Mouse (Mus musculus): ENCODE measurements around the gene Obscn. TPM values are rescaled to one million over a fixed set of nuclear protein-coding genes. Genes with fewer than 3 reads are reported as not detected.

Gene Obscn
- total and polyA plus RNA-seq, 3 experiments: 0.09 to 0.13 (median 0.13) TPM

DNA sequence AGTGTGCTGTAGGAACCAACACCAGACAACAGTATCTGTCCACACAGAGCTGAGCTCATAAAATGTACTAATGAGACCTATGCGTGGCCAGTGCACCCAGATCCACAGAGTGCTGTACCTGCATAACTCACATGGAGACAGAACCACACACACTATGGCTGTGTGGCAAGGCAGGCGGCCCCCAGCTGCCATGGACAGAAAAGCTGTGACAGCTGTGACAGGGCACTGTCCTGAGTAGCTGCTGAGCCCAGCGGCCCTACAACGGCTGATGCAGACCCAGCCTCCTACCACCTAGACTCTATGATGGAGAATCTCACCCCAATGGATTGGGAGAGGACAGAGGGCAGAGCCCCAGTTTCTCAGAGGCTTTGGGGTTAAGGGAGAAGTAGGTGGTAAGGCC, 23.4 kb upstream of the Obscn start:
- DNase-seq (ENCODE audit: extremely low read depth): no peak
- H3K79me2 ChIP-seq (replicated peaks; ENCODE audit: control insufficient read depth, extremely low read depth, insufficient read depth, poor library complexity, severe bottlenecking): no peaks in the 10 kb centered on the region
- no peaks in the 10 kb centered on the region for H3K9me3 ChIP-seq (replicated peaks; ENCODE audit: low read length)
- H3K4me3 ChIP-seq (replicated peaks in 1 of 3; ENCODE audit: low read depth in 2 of 3, low read length in 2 of 3, poor library complexity in 1 of 3): peak overlapping the region in 2 of 3 experiments; percentile 0 to 8
- peak overlapping the region; percentile 11; the same call in 1 of the 2 replicates for H3K4me2 ChIP-seq (ENCODE audit: insufficient read depth, low read depth, poor library complexity, severe bottlenecking)
- H3K36me3 ChIP-seq (replicated peaks in 1 of 2; ENCODE audit: control insufficient read depth in 1 of 2, insufficient read depth in 1 of 2, low read length in 1 of 2): peaks cover 11 to 36% of the 10 kb centered on the region in 2 experiments
- no peak for TF ChIP-seq JUND (conservative IDR thresholded peaks at IDR 0.05; ENCODE audit: low read depth, low read length)
- no peak for TF ChIP-seq MEF2A (IDR thresholded peaks at IDR 0.05; ENCODE audit: borderline replicate concordance, low read depth, low read length)
- TF ChIP-seq ZNF384 (IDR thresholded peaks at IDR 0.05; ENCODE audit: low read depth, low read length): no peak
- no peak for TF ChIP-seq ELF1 (IDR thresholded peaks at IDR 0.05; ENCODE audit: low read depth, low read length)
- TF ChIP-seq BHLHE40 (IDR thresholded peaks at IDR 0.05; ENCODE audit: low read depth, low read length): no peak
- TF ChIP-seq RCOR1 (conservative IDR thresholded peaks at IDR 0.05; ENCODE audit: low read depth, low read length): no peak
- no peak for TF ChIP-seq ETS1 (conservative IDR thresholded peaks at IDR 0.05; ENCODE audit: low read depth, low read length)
- TF ChIP-seq USF2 (conservative IDR thresholded peaks at IDR 0.05; ENCODE audit: low read depth, low read length): no peak
- TF ChIP-seq ZC3H11A (IDR thresholded peaks at IDR 0.05; ENCODE audit: low read depth, low read length): no peak
- TF ChIP-seq E2F4 (IDR thresholded peaks at IDR 0.05; ENCODE audit: insufficient replicate concordance, low read depth, low read length): no peak
- TF ChIP-seq NELFE (IDR thresholded peaks at IDR 0.05; ENCODE audit: low read depth, low read length): no peak
- in situ Hi-C loops (cut with MboI; ENCODE audit: low pct_ligation_motif_present, low pct_unique_long_range_greater_than_20kb, low sequenced_read_pairs): no loop called here
- H3K27ac ChIP-seq (ENCODE audit: insufficient read depth, low read depth): peak overlapping the region; percentile 15; the same call in 1 of the 2 replicates
- dilution Hi-C loops (cut with MboI; ENCODE audit: extremely low pct_ligation_motif_present, extremely low pct_unique_long_range_greater_than_20kb, low sequenced_read_pairs): no loop called here
- no peaks in the 10 kb centered on the region for H3K27me3 ChIP-seq (replicated peaks)
- peaks cover 28 to 56% of the 10 kb centered on the region in 2 experiments for H3K4me1 ChIP-seq (ENCODE audit: control insufficient read depth in 1 of 2, insufficient read depth in 2 of 2)
- H3K9ac ChIP-seq (ENCODE audit: insufficient read depth, low read depth): no peak overlapping the region

- dilution Hi-C loops (cut with MboI; ENCODE audit: extremely low pct_ligation_motif_present, extremely low pct_unique_long_range_greater_than_20kb, low sequenced_read_pairs) (no loop called here), in situ Hi-C loops (cut with MboI; ENCODE audit: low pct_ligation_motif_present, low pct_unique_long_range_greater_than_20kb, low sequenced_read_pairs) (no loop called here)
- H3K79me2 ChIP-seq (replicated peaks; ENCODE audit: control insufficient read depth, extremely low read depth, insufficient read depth, poor library complexity, severe bottlenecking): no peaks in the 10 kb centered on the region
- no peaks in the 10 kb centered on the region for H3K9me3 ChIP-seq (replicated peaks; ENCODE audit: low read length)
- peak; percentile 72 for DNase-seq (ENCODE audit: extremely low read depth)
- no peak overlapping the region for H3K9ac ChIP-seq (ENCODE audit: insufficient read depth, low read depth)
- H3K27ac ChIP-seq (ENCODE audit: insufficient read depth, low read depth): peak overlapping the region; percentile 15; the same call in 1 of the 2 replicates
- H3K36me3 ChIP-seq (replicated peaks in 1 of 2; ENCODE audit: control insufficient read depth in 1 of 2, insufficient read depth in 1 of 2, low read length in 1 of 2): peaks cover 11 to 36% of the 10 kb centered on the region in 2 experiments
- no peaks in the 10 kb centered on the region for H3K27me3 ChIP-seq (replicated peaks)
- H3K4me1 ChIP-seq (ENCODE audit: control insufficient read depth in 1 of 2, insufficient read depth in 2 of 2): peaks cover 24 to 52% of the 10 kb centered on the region in 2 experiments
- peak overlapping the region; percentile 7 to 27 (median 8) for H3K4me3 ChIP-seq (replicated peaks in 1 of 3; ENCODE audit: low read depth in 2 of 3, low read length in 2 of 3, poor library complexity in 1 of 3)
- H3K4me2 ChIP-seq (ENCODE audit: insufficient read depth, low read depth, poor library complexity, severe bottlenecking): peak overlapping the region; percentile 11
- TF ChIP-seq USF2 (conservative IDR thresholded peaks at IDR 0.05; ENCODE audit: low read depth, low read length) (no peak), JUND (conservative IDR thresholded peaks at IDR 0.05; ENCODE audit: low read depth, low read length) (no peak), MAX (IDR thresholded peaks at IDR 0.05; ENCODE audit: low read length) (peak; percentile 80), MYC (IDR thresholded peaks at IDR 0.05; ENCODE audit: low read depth, low read length) (peak; percentile 63; the same call in 1 of the 2 replicates), PAX5 (IDR thresholded peaks at IDR 0.05; ENCODE audit: low read length) (no peak), GABPA (IDR thresholded peaks at IDR 0.05; ENCODE audit: insufficient replicate concordance, low read depth, low read length) (no peak), NELFE (IDR thresholded peaks at IDR 0.05; ENCODE audit: low read depth, low read length) (peak; percentile 50; the same call in 1 of the 2 replicates), NRF1 (IDR thresholded peaks at IDR 0.05; ENCODE audit: low read depth, low read length) (peak; percentile 12; the same call in 1 of the 2 replicates), ZKSCAN1 (IDR thresholded peaks at IDR 0.05; ENCODE audit: borderline replicate concordance, low read depth, low read length) (no peak), JUN (IDR thresholded peaks at IDR 0.05; ENCODE audit: insufficient read depth, low read depth, low read length) (no peak), MAZ (IDR thresholded peaks at IDR 0.05; ENCODE audit: low read depth, low read length) (peak; percentile 48; the same call in 1 of the 2 replicates), RCOR1 (conservative IDR thresholded peaks at IDR 0.05; ENCODE audit: low read depth, low read length) (no peak), USF1 (IDR thresholded peaks at IDR 0.05; ENCODE audit: low read depth, low read length) (no peak), KAT2A (IDR thresholded peaks at IDR 0.05; ENCODE audit: insufficient replicate concordance, low read length) (no peak), POLR2A (IDR thresholded peaks at IDR 0.05; ENCODE audit: low read depth, low read length) (no peak), UBTF (IDR thresholded peaks at IDR 0.05; ENCODE audit: low read depth, low read length) (peak; percentile 81; the same call in 1 of the 2 replicates), POLR2AphosphoS2 (IDR thresholded peaks at IDR 0.05; ENCODE audit: low read depth, low read length) (no peak), ELF1 (IDR thresholded peaks at IDR 0.05; ENCODE audit: low read depth, low read length) (peak; percentile 37; the same call in 1 of the 2 replicates), MAFK (IDR thresholded peaks at IDR 0.05; ENCODE audit: insufficient replicate concordance, low read length) (0 out of 2 replicates have a peak, but pooled peaks have one; percentile 24), HCFC1 (IDR thresholded peaks at IDR 0.05; ENCODE audit: low read depth, low read length) (0 out of 2 replicates have a peak, but pooled peaks have one; percentile 16), ZMIZ1 (IDR thresholded peaks at IDR 0.05; ENCODE audit: low read depth, low read length) (no peak), TCF12 (IDR thresholded peaks at IDR 0.05; ENCODE audit: low read depth, low read length) (peak; percentile 54; the same call in 1 of the 2 replicates), ETS1 (conservative IDR thresholded peaks at IDR 0.05; ENCODE audit: low read depth, low read length) (peak; percentile 52), E2F4 (IDR thresholded peaks at IDR 0.05; ENCODE audit: insufficient replicate concordance, low read depth, low read length) (no peak), MXI1 (IDR thresholded peaks at IDR 0.05; ENCODE audit: low read depth, low read length) (peak; percentile 78), ZNF384 (IDR thresholded peaks at IDR 0.05; ENCODE audit: low read depth, low read length) (no peak), CTCF (conservative IDR thresholded peaks at IDR 0.05 in 1 of 2, IDR thresholded peaks at IDR 0.05 in 1 of 2; ENCODE audit: low read depth in 2 of 2, low read length in 2 of 2) (no peak), ZC3H11A (IDR thresholded peaks at IDR 0.05; ENCODE audit: low read depth, low read length) (no peak)
Measured at GRCm38 (mm10) chr11:59159099-59159498, 22.9 kb upstream of the Obscn start.
